Mouse (Mus musculus) olfactory bulb, adult 2 months (tissue): ENCODE results near the gene Shc1. TPM values are rescaled to one million over a fixed set of nuclear protein-coding genes. Genes with fewer than 3 reads are reported as not detected.

Experiments used
- H3K27ac ChIP-seq: fragments of 200-500 bp; 2 replicates; pipeline ENCODE4 v1.5.1; 2012; ENCODE audit warnings: low read depth, low read length; ENCODE audit not compliant: insufficient read depth
- H3K4me1 ChIP-seq: fragments of 200-500 bp; 2 replicates; pipeline ENCODE4 v1.6.1; 2012; ENCODE audit warnings: low read length; ENCODE audit not compliant: control insufficient read depth, insufficient read depth
- H3K4me3 ChIP-seq: fragments of 200-500 bp; 2 replicates; pipeline ENCODE4 v1.5.1; 2012; ENCODE audit warnings: mild to moderate bottlenecking, low read depth, low read length, moderate library complexity; ENCODE audit not compliant: insufficient read depth
- CTCF ChIP-seq: fragments of 200-500 bp; IDR thresholded peaks from 2 replicates; pipeline ENCODE4 v1.5.1; 2012; ENCODE audit warnings: low read depth, mild to moderate bottlenecking, low read length, moderate library complexity; ENCODE audit not compliant: insufficient read depth
- POLR2A ChIP-seq: fragments of 200-500 bp; IDR thresholded peaks from 2 replicates; pipeline ENCODE4 v1.6.1; 2012; ENCODE audit warnings: mild to moderate bottlenecking, low read depth, low read length, moderate library complexity; ENCODE audit not compliant: insufficient read depth
- WGBS: fragments of 180-500 bp; shearing (Covaris S2); methylation state at CpG from one replicate; pipeline ENCODE4 v1.1.7; 2018; 5-methylcytosine and 5-hydroxymethylcytosine counted together
- polyA plus RNA-seq: library from polyadenylated mRNA; stranded (reverse); fragments of >200 nt; gene quantifications from 2 replicates; pipeline ENCODE4 v1.2.4, GENCODE M21; 2012; ENCODE audit warnings: low replicate concordance; ENCODE audit not compliant: missing spikeins, insufficient read depth, insufficient read length

Gene Shc1
- polyA plus RNA-seq, 1 experiment: not detected

GRCm38 (mm10) chr3:89411490-89412393 lies 6.5 kb upstream of the Shc1 start, which contains the start of gene Flad1:
TSS of gene Flad1 (minus strand) at chr3:89411870.
- Histone ChIP-seq H3K4me1 (peaks cover 15% of the 10 kb centered on the region), H3K27ac (peak within 1 kb of the TSS; percentile 87), H3K4me3 (peak within 1 kb of the TSS; percentile 62)
- TF ChIP-seq POLR2A (no peak), CTCF (no peak)
- 3% methylated on average over 28 of the region's 28 CpGs for WGBS

DNA sequence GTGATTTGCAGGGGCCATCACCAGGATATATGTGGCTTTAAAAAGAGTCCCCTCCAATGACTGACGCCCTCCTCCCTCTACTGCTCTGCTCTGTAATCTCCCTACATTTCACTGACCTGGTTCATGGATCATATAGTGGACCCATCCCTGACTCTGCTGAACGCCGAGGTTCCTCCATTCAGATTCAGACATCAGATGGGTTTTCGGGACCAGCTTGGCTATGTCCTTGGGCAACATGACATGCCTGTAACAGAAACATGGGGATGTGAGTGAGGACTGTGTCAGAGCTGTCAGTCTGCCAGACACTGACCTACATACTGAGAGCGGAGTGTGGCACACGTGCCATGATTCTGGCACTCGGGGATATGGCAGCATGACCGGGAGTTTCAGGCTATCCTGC lies 2.1 kb upstream of the Shc1 start:
- H3K4me3 ChIP-seq: no peak overlapping the region
- no peak overlapping the region for H3K27ac ChIP-seq
- H3K4me1 ChIP-seq: peaks cover 8% of the 10 kb centered on the region
- WGBS: 92% methylated on average over 8 of the region's 8 CpGs
- TF ChIP-seq POLR2A: no peak
- no peak for TF ChIP-seq CTCF

- TF ChIP-seq POLR2A (no peak), CTCF (no peak)
- no peak overlapping the region for H3K4me3 ChIP-seq
- WGBS: 21% methylated on average over 2 of the region's 2 CpGs
- H3K27ac ChIP-seq: no peak overlapping the region
- H3K4me1 ChIP-seq: peaks cover 16% of the 10 kb centered on the region
Observed at GRCm38 (mm10) chr3:89417131-89417530, 1.1 kb upstream of the Shc1 start.

DNA sequence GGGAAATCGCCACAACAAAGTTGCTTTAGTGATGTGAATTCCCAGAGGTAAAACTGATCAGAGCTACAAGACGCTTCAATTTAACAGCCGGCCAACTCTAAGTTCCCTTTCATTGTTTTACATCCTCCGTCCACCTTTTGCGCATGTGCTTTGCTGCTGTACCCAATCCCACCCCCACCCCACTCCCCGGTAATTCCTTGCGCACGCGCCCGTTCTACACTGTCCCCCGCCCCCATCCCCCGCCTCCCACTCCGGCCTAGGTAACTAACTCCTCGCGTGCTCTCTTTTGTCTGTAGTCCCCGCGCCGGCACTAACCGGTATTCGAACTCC lies 438 bp upstream of the Shc1 start:
- H3K4me3 ChIP-seq: peak overlapping the region; percentile 61
- under 1% methylated on average over 20 of the region's 20 CpGs for WGBS
- TF ChIP-seq POLR2A (no peak), CTCF (no peak)
- no peak overlapping the region for H3K27ac ChIP-seq
- peaks cover 17% of the 10 kb centered on the region for H3K4me1 ChIP-seq

DNA sequence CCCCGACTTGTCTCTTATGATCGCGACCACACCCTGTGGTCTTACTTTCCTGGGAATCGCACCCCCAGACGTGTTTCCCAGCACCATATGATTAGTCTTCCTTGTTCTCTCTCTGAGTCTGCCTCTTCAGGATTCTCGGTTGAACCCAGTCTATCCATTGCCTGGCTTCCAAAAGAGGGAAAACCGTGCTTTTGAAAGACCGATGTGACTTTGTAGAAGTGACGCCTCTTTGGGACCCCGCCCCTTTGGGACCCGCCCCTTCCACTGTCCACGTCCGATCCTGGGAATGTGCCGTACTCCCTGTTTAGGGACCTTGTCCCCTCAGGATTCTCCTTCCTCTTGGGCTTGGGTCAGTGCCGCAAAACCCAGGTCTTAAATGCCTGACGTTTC lies 613 bp downstream of the Shc1 start:
- no peak for TF ChIP-seq CTCF
- TF ChIP-seq POLR2A: peak; percentile 14; the same call in 1 of the 2 replicates
- WGBS: under 1% methylated on average over 16 of the region's 16 CpGs
- Histone ChIP-seq H3K27ac (peak overlapping the region; percentile 68), H3K4me3 (peak overlapping the region; percentile 61), H3K4me1 (peaks cover 17% of the 10 kb centered on the region)

GRCm38 (mm10) chr3:89419571-89419970 lies 1.3 kb downstream of the Shc1 start:
- TF ChIP-seq CTCF: no peak
- TF ChIP-seq POLR2A: no peak
- 10% methylated on average over 9 of the region's 9 CpGs for WGBS
- H3K4me1 ChIP-seq: peaks cover 17% of the 10 kb centered on the region
- peak overlapping the region; percentile 61; the same call in 1 of the 2 replicates for H3K4me3 ChIP-seq
- 0 out of 2 replicates have a peak overlapping the region, but pooled peaks have one; percentile 68 for H3K27ac ChIP-seq

DNA sequence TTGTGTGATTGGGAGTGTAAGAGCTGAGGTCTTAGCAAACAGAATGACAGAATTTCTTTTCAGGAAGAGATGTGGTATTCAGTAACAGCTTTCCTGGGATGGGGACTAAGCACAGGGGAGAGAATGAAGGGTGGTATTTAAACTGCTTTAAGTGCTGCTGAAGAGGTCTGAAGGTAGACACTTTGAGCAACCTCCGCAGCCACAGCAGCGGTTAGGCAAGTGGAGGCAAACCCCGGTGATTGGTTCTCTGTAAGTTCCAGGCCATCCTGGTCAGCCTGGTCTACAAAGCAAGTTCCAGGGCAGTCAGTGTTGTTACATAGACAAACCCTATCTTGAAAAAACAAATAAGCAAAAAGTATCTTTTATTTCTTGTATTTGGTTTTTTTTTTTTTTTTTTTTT lies 1.7 kb downstream of the Shc1 start:
- Histone ChIP-seq H3K4me1 (peaks cover 17% of the 10 kb centered on the region), H3K4me3 (no peak overlapping the region), H3K27ac (no peak overlapping the region)
- TF ChIP-seq CTCF: no peak
- TF ChIP-seq POLR2A: no peak
- WGBS: 50% methylated on average over 3 of the region's 3 CpGs

- no peak for TF ChIP-seq CTCF
- TF ChIP-seq POLR2A: no peak
- peaks cover 17% of the 10 kb centered on the region for H3K4me1 ChIP-seq
- no peak overlapping the region for H3K4me3 ChIP-seq
- 78% methylated on average over 2 of the region's 2 CpGs for WGBS
- H3K27ac ChIP-seq: no peak overlapping the region
Observed at GRCm38 (mm10) chr3:89420421-89420820, 2.2 kb downstream of the Shc1 start.

DNA sequence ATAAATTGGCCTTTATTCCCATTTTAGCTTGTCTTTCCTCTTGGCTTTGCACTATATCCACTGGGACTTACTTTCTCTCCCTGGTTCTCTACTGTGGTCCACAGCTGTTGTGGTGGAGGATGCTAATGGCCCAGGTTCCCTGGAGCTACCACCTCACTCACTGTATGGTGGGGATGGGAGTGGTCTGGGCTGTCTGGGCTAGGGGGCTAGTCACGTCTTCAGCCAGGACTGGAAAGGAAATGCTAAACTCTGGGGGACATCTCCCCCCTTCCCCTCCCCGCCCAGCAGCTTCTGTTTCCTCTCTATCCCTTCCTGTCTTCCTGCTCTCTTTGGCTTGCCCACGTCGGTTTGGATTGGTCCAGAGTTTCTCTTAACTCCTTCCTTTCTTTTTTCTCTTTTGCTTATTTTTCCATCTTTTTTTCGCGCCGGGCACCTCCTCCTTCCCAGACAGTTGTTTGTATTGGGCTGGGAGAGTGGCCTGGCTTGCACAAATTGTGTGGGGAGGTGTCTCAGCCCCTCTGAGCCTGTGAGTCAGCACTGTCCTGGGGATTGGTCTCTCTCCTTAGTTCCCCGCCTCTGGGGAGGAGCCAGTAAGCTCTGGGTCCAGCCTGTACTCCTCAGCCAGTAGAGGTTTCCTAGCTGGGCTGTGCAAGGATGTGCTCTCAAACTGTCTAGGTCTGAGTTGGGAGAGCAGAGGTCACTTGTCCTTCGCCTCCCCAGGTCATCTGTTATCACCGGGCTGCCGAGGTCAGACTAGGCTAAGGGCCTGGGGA lies 2.9 kb downstream of the Shc1 start:
- Histone ChIP-seq H3K4me1 (peaks cover 17% of the 10 kb centered on the region), H3K4me3 (peak overlapping the region; percentile 39), H3K27ac (no peak overlapping the region)
- TF ChIP-seq CTCF (no peak), POLR2A (no peak)
- WGBS: 9% methylated on average over 11 of the region's 11 CpGs
